Mouse (Mus musculus): ENCODE results near the gene Plch1.

Gene Plch1

GRCm38 (mm10) chr3:63693694-63694093, 205.6 kb downstream of the Plch1 start:
- no peak for DNase-seq (ENCODE audit: low spot score)

GRCm38 (mm10) chr3:63692727-63693126, 206.5 kb downstream of the Plch1 start:
- DNase-seq (ENCODE audit: low spot score), result no peak

GRCm38 (mm10) chr3:63668779-63669178, 230.5 kb downstream of the Plch1 start:
- DNase-seq (ENCODE audit: low spot score), result no peak

- no peak for DNase-seq (ENCODE audit: low spot score)
Observed at GRCm38 (mm10) chr3:63665307-63665706, 234.0 kb downstream of the Plch1 start.

- DNase-seq (ENCODE audit: low spot score), result no peak
Observed at GRCm38 (mm10) chr3:63664575-63665243, 234.6 kb downstream of the Plch1 start.

Measured in left cerebral cortex, adult 11 months (tissue).